Mouse (Mus musculus) 416B (cell line): ENCODE data around the gene Rprd1b.
A peak's percentile ranks its signal among the peaks of the same experiment; 100 is the strongest.

Source experiments
- DNase-seq: peaks from one replicate; pipeline ENCODE4 v3.0.0; 2011; ENCODE audit warnings: low read depth

The Rprd1b gene

GRCm38 (mm10) chr2:158175433-158175832 lies 147.1 kb downstream of the Rprd1b start:
- DNase-seq, result peak; percentile 99

- no peak for DNase-seq
Observed at GRCm38 (mm10) chr2:158176763-158177162, 148.5 kb downstream of the Rprd1b start.

GRCm38 (mm10) chr2:158177574-158177973 lies 149.3 kb downstream of the Rprd1b start:
- DNase-seq, result no peak

- DNase-seq, result no peak
Observed at GRCm38 (mm10) chr2:158178139-158178538, 149.8 kb downstream of the Rprd1b start.

- DNase-seq, result no peak
Observed at GRCm38 (mm10) chr2:158178696-158179369, 150.5 kb downstream of the Rprd1b start.

GRCm38 (mm10) chr2:158179370-158180111 lies 151.2 kb downstream of the Rprd1b start:
- DNase-seq, result no peak

GRCm38 (mm10) chr2:158180797-158181196 lies 152.5 kb downstream of the Rprd1b start:
- DNase-seq, result peak; percentile 70
